Comparison of ENCODE assay signal across 25 mouse cellular contexts in the genomic region with DNA sequence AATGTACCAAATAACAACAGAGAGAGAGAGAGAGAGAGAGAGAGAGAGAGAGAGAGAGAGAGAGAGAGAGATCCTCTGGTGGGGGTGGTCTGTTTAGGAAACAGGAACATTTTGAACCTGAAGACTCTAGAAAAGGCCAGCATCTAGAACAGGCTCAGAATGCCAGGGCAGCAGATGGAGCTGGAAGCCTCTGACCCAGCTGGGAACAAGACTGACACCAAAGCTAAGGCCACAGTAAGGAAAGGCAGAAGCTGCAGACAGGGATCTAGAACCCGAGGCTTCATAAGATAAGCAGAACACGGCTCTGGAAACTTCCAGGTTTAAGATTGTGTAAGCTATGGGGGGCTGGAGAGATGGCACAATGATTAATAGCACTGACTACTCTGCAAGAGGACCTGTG. TPM values are rescaled to one million over a fixed set of nuclear protein-coding genes. Genes with fewer than 3 reads are reported as not detected.
DNase-seq lines count a peak whose midpoint lies in the region; ATAC-seq lines count a peak whose summit lies in the region.
"Had no signal": no experiment of that assay in that cellular context is flagged by ENCODE, and none has a peak within 500 bp of the region (broad histone marks: within the 10 kb centered on the region; RNA-seq: fewer than 3 reads in every experiment).

No protein-coding gene starts in this region.

- no peak overlapping the region for H3K4me2 ChIP-seq in forebrain, embryonic 11.5 days (ENCODE audit: low read depth, low read length, severe bottlenecking)
- H3K4me2 ChIP-seq: forebrain, embryonic 13.5 days; heart, embryonic 13.5 days had no signal

- no peak overlapping the region for H3K27ac ChIP-seq in forebrain, embryonic 11.5 days (ENCODE audit: low read depth, low read length)
- H3K27ac ChIP-seq in forebrain, embryonic 10.5 days: no peak overlapping the region
- H3K27ac ChIP-seq: forebrain, embryonic 13.5 days; heart, adult 2 months; heart, embryonic 10.5 days; heart, embryonic 13.5 days; hindbrain, embryonic 14.5 days; hindbrain, postnatal 0 days had no signal

- peaks cover 15% of the 10 kb centered on the region for H3K27me3 ChIP-seq in forebrain, embryonic 11.5 days (ENCODE audit: control insufficient read depth, insufficient read depth, low read length)
- peaks cover 89% of the 10 kb centered on the region for H3K27me3 ChIP-seq in forebrain, embryonic 10.5 days (ENCODE audit: poor library complexity, severe bottlenecking)

- no peaks in the 10 kb centered on the region for H3K36me3 ChIP-seq in forebrain, embryonic 11.5 days (ENCODE audit: control insufficient read depth, insufficient read depth, low read length)
- H3K36me3 ChIP-seq in forebrain, embryonic 10.5 days (replicated peaks): no peaks in the 10 kb centered on the region
- H3K36me3 ChIP-seq: heart, embryonic 10.5 days; heart, embryonic 13.5 days had no signal

- peak; percentile 43 for DNase-seq in cerebellum, adult 11-12 months
- no peak for DNase-seq in cerebellum, postnatal 4 days (ENCODE audit: low spot score in 2 of 2)
- DNase-seq in cerebellum, adult 9-10 months: peak; percentile 54
- DNase-seq in cerebellum, adult 11 months: no peak
- peak; percentile 41 for DNase-seq in forebrain, embryonic 11.5 days (ENCODE audit: low spot score)
- no peak for DNase-seq in forebrain, embryonic 10.5 days (ENCODE audit: extremely low spot score, low spot score)
- DNase-seq: adrenal gland, adult 8-10 months; adrenal gland, postnatal 36 days; embryo, embryonic 11 days; gastrocnemius, postnatal 10 days; gastrocnemius, postnatal 36 days; heart, adult 2 months; heart, postnatal 14 days; heart, postnatal 4 days; kidney, adult 18-20 months; kidney, adult 9 months had no signal

- H3K4me1 ChIP-seq in forebrain, embryonic 11.5 days (replicated peaks; ENCODE audit: control insufficient read depth, insufficient read depth, low read length): peaks cover 12% of the 10 kb centered on the region; the same call in 1 of the 2 replicates
- peaks cover 54% of the 10 kb centered on the region for H3K4me1 ChIP-seq in forebrain, embryonic 10.5 days

- H3K9me3 ChIP-seq in forebrain, embryonic 11.5 days (ENCODE audit: control insufficient read depth, low read length): no peaks in the 10 kb centered on the region
- H3K9me3 ChIP-seq in forebrain, embryonic 10.5 days: no peaks in the 10 kb centered on the region
- H3K9me3 ChIP-seq: forebrain, embryonic 13.5 days; heart, embryonic 10.5 days; heart, embryonic 13.5 days had no signal

- no peak overlapping the region for H3K9ac ChIP-seq in forebrain, embryonic 11.5 days (ENCODE audit: low read length)
- H3K9ac ChIP-seq: forebrain, embryonic 13.5 days; heart, embryonic 13.5 days; hindbrain, embryonic 14.5 days had no signal

- no peak for ATAC-seq in forebrain, embryonic 11.5 days (replicated peaks; ENCODE audit: low FRiP score)
- ATAC-seq: activated CD4-positive, CD25-positive, alpha-beta regulatory T cell, adult 4 months; forebrain, embryonic 13.5 days; forebrain, embryonic 16.5 days; hindbrain, postnatal 0 days; inflammation-experienced regulatory T-cells, adult 6 months; intestine, embryonic 16.5 days had no signal

- H3K4me3 ChIP-seq in forebrain, embryonic 11.5 days (ENCODE audit: low read depth, low read length): no peak overlapping the region
- no peak overlapping the region for H3K4me3 ChIP-seq in forebrain, embryonic 10.5 days
- H3K4me3 ChIP-seq: forebrain, embryonic 13.5 days; heart, adult 2 months; heart, embryonic 10.5 days; heart, embryonic 13.5 days had no signal

- 97% methylated on average over 2 of the region's 2 CpGs for WGBS in forebrain, embryonic 11.5 days
- WGBS in forebrain, embryonic 10.5 days: 89% methylated on average over 2 of the region's 2 CpGs

RNA-seq across cellular contexts. Expression of a gene that starts 2.8 kb away (rescaled TPM):
- 11.6 and 13.0 TPM in 2 replicates for polyA plus RNA-seq in forebrain, embryonic 11.5 days (2014; fragmentation: Nextera tagmentation; extraction: Ambion mirVana)
- polyA plus RNA-seq in forebrain, embryonic 10.5 days (2016; fragmentation: Nextera tagmentation; extraction: Ambion mirVana): 6.0 and 8.9 TPM in 2 replicates
- polyA plus RNA-seq: activated CD4-positive, CD25-positive, alpha-beta regulatory T cell, adult 4 months had no signal

RNA-seq across cellular contexts. Expression of a gene that starts 6.4 kb away (rescaled TPM):
- polyA plus RNA-seq in forebrain, embryonic 11.5 days (2014; fragmentation: Nextera tagmentation; extraction: Ambion mirVana): 0.48 and 1.5 TPM in 2 replicates
- 0.47 and 0.81 TPM in 2 replicates for polyA plus RNA-seq in forebrain, embryonic 10.5 days (2016; fragmentation: Nextera tagmentation; extraction: Ambion mirVana)
- polyA plus RNA-seq: activated CD4-positive, CD25-positive, alpha-beta regulatory T cell, adult 4 months; inflammation-experienced regulatory T-cells, adult 6 months had no signal

RNA-seq across cellular contexts. Expression of a gene that starts 28.9 kb away (rescaled TPM):
- polyA plus RNA-seq in forebrain, embryonic 11.5 days (2014; fragmentation: Nextera tagmentation; extraction: Ambion mirVana): not detected in 2 replicates
- polyA plus RNA-seq in forebrain, embryonic 10.5 days (2016; fragmentation: Nextera tagmentation; extraction: Ambion mirVana): 0.31 and 0.42 TPM in 2 replicates
- polyA plus RNA-seq: activated CD4-positive, CD25-positive, alpha-beta regulatory T cell, adult 4 months; forebrain, embryonic 16.5 days; inflammation-experienced regulatory T-cells, adult 6 months had no signal

RNA-seq across cellular contexts. Expression of a gene that starts 30.4 kb away (rescaled TPM):
- polyA plus RNA-seq in forebrain, embryonic 11.5 days (2014; fragmentation: Nextera tagmentation; extraction: Ambion mirVana): 5.6 and 6.8 TPM in 2 replicates
- polyA plus RNA-seq in forebrain, embryonic 10.5 days (2016; fragmentation: Nextera tagmentation; extraction: Ambion mirVana): 8.3 and 8.9 TPM in 2 replicates

RNA-seq across cellular contexts. Expression of a gene that starts 31.6 kb away (rescaled TPM):
- polyA plus RNA-seq in forebrain, embryonic 11.5 days (2014; fragmentation: Nextera tagmentation; extraction: Ambion mirVana): 79.8 and 87.9 TPM in 2 replicates
- 295 TPM in 2 replicates for polyA plus RNA-seq in forebrain, embryonic 10.5 days (2016; fragmentation: Nextera tagmentation; extraction: Ambion mirVana)

Comparison
In these comparisons a context has a peak if more than half of its experiments do, and no peak if none do; other contexts are left out.
1. DNase-seq: peak in cerebellum, adult 11-12 months (single experiment), cerebellum, adult 9-10 months (single experiment) and forebrain, embryonic 11.5 days (single experiment); none in cerebellum, postnatal 4 days (0 of 2), cerebellum, adult 11 months (single experiment) and forebrain, embryonic 10.5 days (single experiment).